26 mouse cellular contexts compared by ENCODE assay signal in the genomic region with DNA sequence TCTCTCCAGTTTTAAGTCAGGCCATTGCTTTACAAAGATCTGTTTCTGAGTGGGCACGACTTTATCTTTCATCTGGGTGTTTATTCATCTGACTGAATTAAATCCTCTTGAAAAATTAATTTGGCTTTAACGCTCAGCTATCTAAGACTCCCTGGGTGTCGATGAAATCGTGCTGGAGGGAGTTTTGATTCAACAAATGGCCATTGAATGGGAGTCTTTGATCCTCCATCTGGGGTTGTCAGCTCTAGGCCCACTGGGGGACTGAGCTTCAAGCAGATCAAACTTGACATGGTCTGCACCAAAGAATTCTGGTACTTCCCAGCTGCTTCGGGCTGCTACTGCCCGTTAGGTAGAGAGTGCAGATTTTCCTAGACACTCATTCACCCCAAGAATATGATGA.
A peak's percentile ranks its signal among the peaks of the same experiment; 100 is the strongest.
DNase-seq lines count a peak whose midpoint lies in the region; ATAC-seq lines count a peak whose summit lies in the region.
"Had no signal": no experiment of that assay in that cellular context is flagged by ENCODE, and none has a peak within 500 bp of the region (broad histone marks: within the 10 kb centered on the region; RNA-seq: fewer than 3 reads in every experiment).

No protein-coding gene starts in this region.

- DNase-seq in midbrain, embryonic 11.5 days (ENCODE audit: low spot score, missing footprints), result peak; percentile 84
- peak; percentile 57 for DNase-seq in midbrain, embryonic 14.5 days
- DNase-seq in retina, embryonic 14.5 days (ENCODE audit: low spot score), result peak; percentile 17
- no peak for DNase-seq in T-cell, adult 2 months (ENCODE audit: low spot score)
- DNase-seq in heart, postnatal 10 days, result no peak
- DNase-seq: adrenal gland, adult 8-10 months; adrenal gland, postnatal 25 days; B cell, adult 2 months; cerebellum, adult 18-20 months; cerebellum, adult 9-10 months; cerebellum, postnatal 14 days; gastrocnemius, postnatal 36 days; heart, adult 2 months; heart, postnatal 36 days had no signal

- H3K27me3 ChIP-seq in midbrain, embryonic 11.5 days (ENCODE audit: control insufficient read depth, insufficient read depth, low read length), result no peaks in the 10 kb centered on the region
- H3K27me3 ChIP-seq in midbrain, embryonic 16.5 days (ENCODE audit: control insufficient read depth, insufficient read depth, low read depth, low read length), result no peaks in the 10 kb centered on the region
- no peaks in the 10 kb centered on the region for H3K27me3 ChIP-seq in midbrain, embryonic 14.5 days (ENCODE audit: control insufficient read depth, insufficient read depth, low read length)
- H3K27me3 ChIP-seq: CH12.LX; forebrain, embryonic 13.5 days; heart, embryonic 13.5 days; hindbrain, embryonic 13.5 days; intestine, embryonic 15.5 days had no signal

- H3K4me3 ChIP-seq in midbrain, embryonic 11.5 days (ENCODE audit: low read depth, low read length), result no peak overlapping the region
- H3K4me3 ChIP-seq in midbrain, embryonic 16.5 days (ENCODE audit: low read depth, low read length), result no peak overlapping the region
- H3K4me3 ChIP-seq in midbrain, embryonic 14.5 days (replicated peaks; ENCODE audit: low read depth, low read length), result no peak overlapping the region
- H3K4me3 ChIP-seq: forebrain, embryonic 10.5 days; forebrain, embryonic 13.5 days; heart, adult 2 months; heart, embryonic 10.5 days; heart, embryonic 13.5 days; hindbrain, embryonic 10.5 days; hindbrain, embryonic 13.5 days; intestine, embryonic 15.5 days had no signal

- no peak overlapping the region for H3K27ac ChIP-seq in midbrain, embryonic 11.5 days (ENCODE audit: low read depth, low read length)
- no peak overlapping the region for H3K27ac ChIP-seq in midbrain, embryonic 16.5 days (ENCODE audit: low read length)
- H3K27ac ChIP-seq in midbrain, embryonic 14.5 days (replicated peaks; ENCODE audit: low read depth, low read length), result no peak overlapping the region
- H3K27ac ChIP-seq: forebrain, embryonic 10.5 days; forebrain, embryonic 13.5 days; heart, adult 2 months; heart, embryonic 10.5 days; heart, embryonic 13.5 days; hindbrain, embryonic 10.5 days; hindbrain, embryonic 13.5 days; intestine, embryonic 15.5 days had no signal

- H3K9ac ChIP-seq in midbrain, embryonic 11.5 days (ENCODE audit: low read length), result no peak overlapping the region
- H3K9ac ChIP-seq in midbrain, embryonic 16.5 days (ENCODE audit: low read depth, low read length), result no peak overlapping the region
- H3K9ac ChIP-seq in midbrain, embryonic 14.5 days (replicated peaks; ENCODE audit: low read length), result no peak overlapping the region
- H3K9ac ChIP-seq: forebrain, embryonic 13.5 days; heart, embryonic 13.5 days; hindbrain, embryonic 13.5 days; intestine, embryonic 15.5 days had no signal

- peaks cover 3% of the 10 kb centered on the region; the same call in 1 of the 2 replicates for H3K4me1 ChIP-seq in midbrain, embryonic 11.5 days (ENCODE audit: control insufficient read depth, insufficient read depth, low read length)
- H3K4me1 ChIP-seq in midbrain, embryonic 16.5 days (ENCODE audit: control insufficient read depth, insufficient read depth, low read length), result no peaks in the 10 kb centered on the region
- 0 out of 2 replicates have a peak, but pooled peaks cover 3% of the 10 kb centered on the region for H3K4me1 ChIP-seq in midbrain, embryonic 14.5 days (ENCODE audit: control insufficient read depth, insufficient read depth, low read length)
- H3K4me1 ChIP-seq: forebrain, embryonic 13.5 days; heart, embryonic 10.5 days; heart, embryonic 13.5 days; hindbrain, embryonic 10.5 days; intestine, embryonic 15.5 days had no signal

- 41% methylated on average over 6 of the region's 6 CpGs for WGBS in midbrain, embryonic 11.5 days
- 15% methylated on average over 6 of the region's 6 CpGs for WGBS in midbrain, embryonic 16.5 days
- WGBS in midbrain, embryonic 14.5 days, result 17% methylated on average over 6 of the region's 6 CpGs

- ATAC-seq in midbrain, embryonic 11.5 days (ENCODE audit: low FRiP score), result no peak
- no peak; the same call in 1 of the 2 replicates for ATAC-seq in midbrain, embryonic 16.5 days
- no peak for ATAC-seq in midbrain, embryonic 14.5 days (ENCODE audit: low FRiP score, low TSS enrichment)
- ATAC-seq: forebrain, embryonic 13.5 days; hindbrain, embryonic 16.5 days; intestine, embryonic 15.5 days; Patski had no signal

- no peaks in the 10 kb centered on the region for H3K36me3 ChIP-seq in midbrain, embryonic 11.5 days (ENCODE audit: control insufficient read depth, insufficient read depth, low read length)
- H3K36me3 ChIP-seq in midbrain, embryonic 16.5 days (ENCODE audit: control insufficient read depth, insufficient read depth, low read length), result no peaks in the 10 kb centered on the region; the same call in 1 of the 2 replicates
- no peaks in the 10 kb centered on the region for H3K36me3 ChIP-seq in midbrain, embryonic 14.5 days (ENCODE audit: control insufficient read depth, insufficient read depth, low read length)
- H3K36me3 ChIP-seq: forebrain, embryonic 10.5 days; G1E; heart, embryonic 10.5 days; heart, embryonic 13.5 days; hindbrain, embryonic 10.5 days; intestine, embryonic 15.5 days had no signal

- no peak overlapping the region for H3K4me2 ChIP-seq in midbrain, embryonic 11.5 days
- H3K4me2 ChIP-seq in midbrain, embryonic 16.5 days (ENCODE audit: low read length), result no peak overlapping the region
- H3K4me2 ChIP-seq in midbrain, embryonic 14.5 days (ENCODE audit: low read length), result no peak overlapping the region
- H3K4me2 ChIP-seq: forebrain, embryonic 13.5 days; heart, embryonic 13.5 days; hindbrain, embryonic 13.5 days; intestine, embryonic 15.5 days had no signal

- no peaks in the 10 kb centered on the region for H3K9me3 ChIP-seq in midbrain, embryonic 11.5 days (ENCODE audit: control insufficient read depth, low read length)
- H3K9me3 ChIP-seq in midbrain, embryonic 16.5 days (replicated peaks; ENCODE audit: control insufficient read depth, low read length, poor library complexity, severe bottlenecking), result no peaks in the 10 kb centered on the region
- no peaks in the 10 kb centered on the region for H3K9me3 ChIP-seq in midbrain, embryonic 14.5 days (ENCODE audit: control insufficient read depth, low read length)
- H3K9me3 ChIP-seq: forebrain, embryonic 10.5 days; forebrain, embryonic 13.5 days; G1E; heart, embryonic 10.5 days; heart, embryonic 13.5 days; hindbrain, embryonic 10.5 days; hindbrain, embryonic 13.5 days; intestine, embryonic 15.5 days had no signal

- intact Hi-C loops in heart, postnatal 10 days (cut with DNase I), result no loop called here

Comparison
In these comparisons a context has a peak if more than half of its experiments do, and no peak if none do; other contexts are left out.
1. DNase-seq: peak in midbrain, embryonic 11.5 days (single experiment), midbrain, embryonic 14.5 days (single experiment) and retina, embryonic 14.5 days (single experiment); none in T-cell, adult 2 months (single experiment) and heart, postnatal 10 days (0 of 2).